10 mouse cellular contexts compared by ENCODE assay signal in the genomic region with DNA sequence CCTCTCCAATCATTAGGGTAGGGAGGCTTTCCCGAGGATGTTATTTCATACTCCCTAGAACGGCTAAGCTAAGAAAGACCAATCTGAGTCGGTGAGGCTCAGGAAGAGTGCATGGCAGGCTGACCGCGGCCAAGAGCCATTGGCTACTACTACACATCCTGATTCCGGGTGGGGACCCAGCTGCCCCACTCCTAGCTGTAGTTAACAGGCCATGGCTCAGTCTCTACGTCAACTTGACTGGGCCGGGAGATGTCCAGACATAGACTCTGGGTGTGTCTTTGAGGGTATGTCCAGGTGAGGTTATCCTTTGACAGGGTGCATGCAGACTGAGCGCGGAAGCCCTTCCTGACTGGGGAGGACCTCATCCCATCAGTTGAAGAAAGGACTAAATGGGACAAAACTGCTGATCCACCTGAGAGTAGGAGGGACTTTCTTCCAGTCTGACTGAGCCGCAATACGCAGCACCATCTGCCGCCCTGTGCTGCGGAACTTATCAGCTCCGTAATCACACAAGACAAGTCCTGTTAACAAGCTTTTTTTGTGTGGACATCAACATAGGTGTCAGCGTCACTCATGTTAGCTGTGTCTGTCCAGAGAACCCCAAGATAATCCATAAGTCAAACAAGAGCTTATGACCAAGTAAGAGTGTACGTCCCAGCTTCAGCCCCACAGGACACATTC. TPM values are rescaled to one million over a fixed set of nuclear protein-coding genes. Genes with fewer than 3 reads are reported as not detected.
DNase-seq lines count a peak whose midpoint lies in the region; ATAC-seq and TF ChIP-seq lines count a peak whose summit lies in the region.
"Had no signal": no experiment of that assay in that cellular context is flagged by ENCODE, and none has a peak within 500 bp of the region (broad histone marks: within the 10 kb centered on the region; RNA-seq: fewer than 3 reads in every experiment).

No protein-coding gene starts in this region.

- H3K36me3 ChIP-seq in hindbrain, embryonic 13.5 days, result no peaks in the 10 kb centered on the region; the same call in 1 of the 2 replicates
- H3K36me3 ChIP-seq in hindbrain, embryonic 16.5 days (ENCODE audit: control insufficient read depth, insufficient read depth, low read length), result no peaks in the 10 kb centered on the region
- peaks cover 10% of the 10 kb centered on the region for H3K36me3 ChIP-seq in midbrain, embryonic 10.5 days
- H3K36me3 ChIP-seq in midbrain, postnatal 0 days (ENCODE audit: insufficient read depth, low read length), result no peaks in the 10 kb centered on the region
- 0 out of 2 replicates have a peak, but pooled peaks cover 3% of the 10 kb centered on the region for H3K36me3 ChIP-seq in heart, embryonic 16.5 days (ENCODE audit: control insufficient read depth, insufficient read depth)
- H3K36me3 ChIP-seq in liver, postnatal 0 days (replicated peaks; ENCODE audit: insufficient read depth, low read length), result no peaks in the 10 kb centered on the region
- no peaks in the 10 kb centered on the region for H3K36me3 ChIP-seq in thymus, adult 2 months (ENCODE audit: control insufficient read depth, insufficient read depth, low read length)
- H3K36me3 ChIP-seq: embryonic facial prominence, embryonic 13.5 days had no signal

- no peak overlapping the region for H3K4me3 ChIP-seq in hindbrain, embryonic 13.5 days
- no peak overlapping the region for H3K4me3 ChIP-seq in hindbrain, embryonic 16.5 days (ENCODE audit: low read length)
- H3K4me3 ChIP-seq in midbrain, embryonic 10.5 days, result no peak overlapping the region; the same call in 1 of the 2 replicates
- H3K4me3 ChIP-seq in midbrain, postnatal 0 days (ENCODE audit: low read depth, low read length), result no peak overlapping the region
- H3K4me3 ChIP-seq in heart, embryonic 16.5 days (ENCODE audit: low read length), result no peak overlapping the region
- H3K4me3 ChIP-seq in liver, postnatal 0 days (ENCODE audit: low read depth, low read length), result no peak overlapping the region
- H3K4me3 ChIP-seq in thymus, adult 2 months (ENCODE audit: control insufficient read depth, insufficient read depth, low read length), result no peak overlapping the region
- H3K4me3 ChIP-seq: embryonic facial prominence, embryonic 13.5 days had no signal

- no peaks in the 10 kb centered on the region for H3K27me3 ChIP-seq in hindbrain, embryonic 13.5 days
- H3K27me3 ChIP-seq in hindbrain, embryonic 16.5 days (replicated peaks; ENCODE audit: control insufficient read depth, insufficient read depth, low read length), result no peaks in the 10 kb centered on the region
- no peaks in the 10 kb centered on the region for H3K27me3 ChIP-seq in midbrain, embryonic 10.5 days (ENCODE audit: low read depth, poor library complexity, severe bottlenecking)
- no peaks in the 10 kb centered on the region for H3K27me3 ChIP-seq in midbrain, postnatal 0 days (ENCODE audit: insufficient read depth, low read length)
- H3K27me3 ChIP-seq in heart, embryonic 16.5 days (ENCODE audit: control insufficient read depth, insufficient read depth, low read length), result no peaks in the 10 kb centered on the region
- no peaks in the 10 kb centered on the region for H3K27me3 ChIP-seq in liver, postnatal 0 days (ENCODE audit: insufficient read depth, low read length)
- H3K27me3 ChIP-seq in thymus, adult 2 months (ENCODE audit: control insufficient read depth, insufficient read depth, low read length), result no peaks in the 10 kb centered on the region
- H3K27me3 ChIP-seq: embryonic facial prominence, embryonic 13.5 days had no signal

- ATAC-seq in hindbrain, embryonic 13.5 days (ENCODE audit: low FRiP score), result no peak
- ATAC-seq in hindbrain, embryonic 16.5 days, result no peak
- no peak for ATAC-seq in midbrain, postnatal 0 days (ENCODE audit: low FRiP score)
- no peak for ATAC-seq in heart, embryonic 16.5 days (replicated peaks; ENCODE audit: extremely low read depth, insufficient read depth, low FRiP score)
- no peak for ATAC-seq in liver, postnatal 0 days

- TF ChIP-seq POLR2A in thymus, adult 2 months (IDR thresholded peaks at IDR 0.05; ENCODE audit: control insufficient read depth, extremely low read depth, insufficient read depth, low read length, poor library complexity), result no peak

- TF ChIP-seq CTCF in midbrain, postnatal 0 days (IDR thresholded peaks at IDR 0.05), result no peak
- no peak for TF ChIP-seq CTCF in liver, postnatal 0 days (IDR thresholded peaks at IDR 0.05; ENCODE audit: low read depth)
- TF ChIP-seq CTCF in thymus, adult 2 months (IDR thresholded peaks at IDR 0.05; ENCODE audit: borderline replicate concordance, control insufficient read depth, extremely low read depth, insufficient read depth, low read length, poor library complexity), result no peak

- no peak for TF ChIP-seq EP300 in liver, postnatal 0 days (IDR thresholded peaks at IDR 0.05; ENCODE audit: low read depth)

- H3K4me2 ChIP-seq in hindbrain, embryonic 13.5 days, result no peak overlapping the region
- no peak overlapping the region for H3K4me2 ChIP-seq in hindbrain, embryonic 16.5 days (ENCODE audit: low read length)
- H3K4me2 ChIP-seq in midbrain, postnatal 0 days (ENCODE audit: low read depth, low read length, poor library complexity, severe bottlenecking), result no peak overlapping the region
- peak overlapping the region; percentile 23; the same call in 1 of the 2 replicates for H3K4me2 ChIP-seq in heart, embryonic 16.5 days (ENCODE audit: low read depth, low read length)
- peak overlapping the region; percentile 7; the same call in 1 of the 2 replicates for H3K4me2 ChIP-seq in liver, postnatal 0 days (ENCODE audit: low read depth, low read length)
- H3K4me2 ChIP-seq: embryonic facial prominence, embryonic 13.5 days had no signal

- H3K27ac ChIP-seq in hindbrain, embryonic 13.5 days, result peak overlapping the region; percentile 95; the same call in 1 of the 2 replicates
- no peak overlapping the region for H3K27ac ChIP-seq in hindbrain, embryonic 16.5 days (ENCODE audit: low read depth, low read length)
- H3K27ac ChIP-seq in midbrain, embryonic 10.5 days (replicated peaks), result peak overlapping the region; percentile 93
- H3K27ac ChIP-seq in midbrain, postnatal 0 days (ENCODE audit: low read depth, low read length), result no peak overlapping the region
- peak overlapping the region; percentile 72 for H3K27ac ChIP-seq in heart, embryonic 16.5 days (ENCODE audit: low read length)
- peak overlapping the region; percentile 41 for H3K27ac ChIP-seq in liver, postnatal 0 days (ENCODE audit: low read depth)
- no peak overlapping the region for H3K27ac ChIP-seq in thymus, adult 2 months (ENCODE audit: control insufficient read depth, insufficient read depth, low read length)
- H3K27ac ChIP-seq: embryonic facial prominence, embryonic 13.5 days had no signal

- no peak overlapping the region for H3K9ac ChIP-seq in hindbrain, embryonic 13.5 days
- no peak overlapping the region for H3K9ac ChIP-seq in hindbrain, embryonic 16.5 days (ENCODE audit: low read depth, low read length)
- no peak overlapping the region for H3K9ac ChIP-seq in midbrain, postnatal 0 days (replicated peaks; ENCODE audit: low read length, poor library complexity, severe bottlenecking)
- H3K9ac ChIP-seq in heart, embryonic 16.5 days (ENCODE audit: low read length), result 0 out of 2 replicates have a peak overlapping the region, but pooled peaks have one; percentile 24
- H3K9ac ChIP-seq in liver, postnatal 0 days (replicated peaks), result no peak overlapping the region
- H3K9ac ChIP-seq: embryonic facial prominence, embryonic 13.5 days had no signal

- 87% methylated on average over 17 of the region's 17 CpGs for WGBS in hindbrain, embryonic 13.5 days
- 88% methylated on average over 17 of the region's 17 CpGs for WGBS in hindbrain, embryonic 16.5 days
- 90% methylated on average over 17 of the region's 17 CpGs for WGBS in midbrain, embryonic 10.5 days
- 91% methylated on average over 17 of the region's 17 CpGs for WGBS in midbrain, postnatal 0 days
- 78% methylated on average over 17 of the region's 17 CpGs for WGBS in heart, embryonic 16.5 days
- WGBS in liver, postnatal 0 days (ENCODE audit: insufficient replicate concordance), result 58% methylated on average over 17 of the region's 17 CpGs
- WGBS in thymus, adult 2 months, result 94% methylated on average over 17 of the region's 17 CpGs

- peaks cover 6% of the 10 kb centered on the region; the same call in 1 of the 2 replicates for H3K9me3 ChIP-seq in hindbrain, embryonic 13.5 days
- 0 out of 2 replicates have a peak, but pooled peaks cover under 1% of the 10 kb centered on the region for H3K9me3 ChIP-seq in hindbrain, embryonic 16.5 days (ENCODE audit: control insufficient read depth, low read length)
- peaks cover 10% of the 10 kb centered on the region for H3K9me3 ChIP-seq in midbrain, embryonic 10.5 days (replicated peaks)
- no peaks in the 10 kb centered on the region for H3K9me3 ChIP-seq in midbrain, postnatal 0 days (ENCODE audit: low read length)
- peaks cover 5% of the 10 kb centered on the region; the same call in 1 of the 2 replicates for H3K9me3 ChIP-seq in heart, embryonic 16.5 days (replicated peaks; ENCODE audit: control insufficient read depth, low read length)
- 0 out of 2 replicates have a peak, but pooled peaks cover 2% of the 10 kb centered on the region for H3K9me3 ChIP-seq in liver, postnatal 0 days (ENCODE audit: low read length)

- peaks cover 59% of the 10 kb centered on the region for H3K4me1 ChIP-seq in hindbrain, embryonic 13.5 days (replicated peaks)
- peaks cover 27% of the 10 kb centered on the region for H3K4me1 ChIP-seq in hindbrain, embryonic 16.5 days (ENCODE audit: control insufficient read depth, insufficient read depth, low read depth, low read length)
- peaks cover 85% of the 10 kb centered on the region for H3K4me1 ChIP-seq in midbrain, embryonic 10.5 days
- peaks cover 11% of the 10 kb centered on the region; the same call in 1 of the 2 replicates for H3K4me1 ChIP-seq in midbrain, postnatal 0 days (ENCODE audit: insufficient read depth, low read length)
- peaks cover 48% of the 10 kb centered on the region for H3K4me1 ChIP-seq in heart, embryonic 16.5 days (ENCODE audit: control insufficient read depth, insufficient read depth, low read length)
- peaks cover 31% of the 10 kb centered on the region for H3K4me1 ChIP-seq in liver, postnatal 0 days (ENCODE audit: insufficient read depth)
- H3K4me1 ChIP-seq in thymus, adult 2 months (replicated peaks; ENCODE audit: control insufficient read depth, insufficient read depth, low read length), result no peaks in the 10 kb centered on the region

- DNase-seq in midbrain, embryonic 10.5 days (ENCODE audit: low spot score), result no peak
- DNase-seq in midbrain, postnatal 0 days (ENCODE audit: low spot score), result no peak
- no peak for DNase-seq in liver, postnatal 0 days
- DNase-seq in thymus, adult 2 months, result no peak
- DNase-seq in frontal cortex, postnatal 10 days (ENCODE audit: low spot score in 2 of 2), result no peak
- DNase-seq: left cerebral cortex, postnatal 4 days had no signal

RNA-seq across cellular contexts. Expression of gene Bahcc1, which starts 14.4 kb away (rescaled TPM):
- polyA plus RNA-seq in hindbrain, embryonic 13.5 days (2015; fragmentation: Nextera tagmentation; extraction: Ambion mirVana), result 13.6 and 17.0 TPM in 2 replicates
- polyA plus RNA-seq in hindbrain, embryonic 16.5 days (2015; fragmentation: Nextera tagmentation; extraction: Ambion mirVana), result 7.8 and 9.7 TPM in 2 replicates
- polyA plus RNA-seq in midbrain, embryonic 10.5 days (2016; fragmentation: Nextera tagmentation; extraction: Ambion mirVana), result 14.3 and 16.6 TPM in 2 replicates
- 39.9 and 49.8 TPM in 2 replicates for total RNA-seq in midbrain, postnatal 0 days (2014; rRNA removed)
- polyA plus RNA-seq in midbrain, postnatal 0 days (2015; fragmentation: Nextera tagmentation; extraction: Ambion mirVana), result 5.9 and 9.5 TPM in 2 replicates
- polyA plus RNA-seq in heart, embryonic 16.5 days (2015; fragmentation: Nextera tagmentation; extraction: Ambion mirVana), result 4.6 and 4.7 TPM in 2 replicates
- polyA plus RNA-seq in liver, postnatal 0 days (2015; fragmentation: Nextera tagmentation; extraction: Ambion mirVana), result 1.1 and 1.2 TPM in 2 replicates
- 11.0 and 15.1 TPM in 2 replicates for polyA plus RNA-seq in thymus, adult 2 months (2012; rRNA removed)

Comparison
In these comparisons a context has a peak if more than half of its experiments do, and no peak if none do; other contexts are left out.
1. H3K27ac ChIP-seq: peak in hindbrain, embryonic 13.5 days (single experiment), midbrain, embryonic 10.5 days (single experiment), heart, embryonic 16.5 days (single experiment) and liver, postnatal 0 days (single experiment); none in hindbrain, embryonic 16.5 days (single experiment), midbrain, postnatal 0 days (single experiment) and thymus, adult 2 months (single experiment).
2. H3K4me2 ChIP-seq: peak in heart, embryonic 16.5 days (single experiment) and liver, postnatal 0 days (single experiment); none in hindbrain, embryonic 13.5 days (single experiment), hindbrain, embryonic 16.5 days (single experiment) and midbrain, postnatal 0 days (single experiment).